Mouse (Mus musculus) right cerebral cortex, adult 18-20 months (tissue): ENCODE measurements around the gene Gpr88.
"Not testable (repeated sequence)": the region's sequence is repeated elsewhere in the genome, so short reads cannot be mapped to it uniquely, and the experiment has no call there.

Source experiments
- DNase-seq: peaks from one replicate; pipeline ENCODE4 v3.0.0; 2022; ENCODE audit warnings: mixed read lengths

Gene Gpr88

GRCm38 (mm10) chr3:116237527-116237926 lies 15.8 kb downstream of the Gpr88 start:
- DNase-seq = no peak

GRCm38 (mm10) chr3:116236856-116237255 lies 16.4 kb downstream of the Gpr88 start:
- DNase-seq = no peak

- no peak for DNase-seq
Measured at GRCm38 (mm10) chr3:116233515-116233914, 19.8 kb downstream of the Gpr88 start.

- DNase-seq = no peak
Measured at GRCm38 (mm10) chr3:116232763-116233162, 20.5 kb downstream of the Gpr88 start.

GRCm38 (mm10) chr3:116229336-116229735 lies 24.0 kb downstream of the Gpr88 start:
- DNase-seq = no peak

- DNase-seq = no peak
Measured at GRCm38 (mm10) chr3:116228360-116229245, 24.7 kb downstream of the Gpr88 start.

GRCm38 (mm10) chr3:116227383-116227782 lies 25.9 kb downstream of the Gpr88 start:
- DNase-seq = no peak

GRCm38 (mm10) chr3:116226915-116227314 lies 26.4 kb downstream of the Gpr88 start:
- DNase-seq = no peak

GRCm38 (mm10) chr3:116222511-116223243 lies 30.6 kb downstream of the Gpr88 start:
- no peak for DNase-seq

GRCm38 (mm10) chr3:116221686-116222010 lies 31.7 kb downstream of the Gpr88 start:
- DNase-seq = no peak

- no peak for DNase-seq
Measured at GRCm38 (mm10) chr3:116220980-116221685, 32.2 kb downstream of the Gpr88 start.

GRCm38 (mm10) chr3:116217398-116217797 lies 35.9 kb downstream of the Gpr88 start:
- not testable (repeated sequence) for DNase-seq

- no peak for DNase-seq
Measured at GRCm38 (mm10) chr3:116216261-116216660, 37.0 kb downstream of the Gpr88 start.

- no peak for DNase-seq
Measured at GRCm38 (mm10) chr3:116211639-116212038, 41.7 kb downstream of the Gpr88 start.

GRCm38 (mm10) chr3:116210720-116211121 lies 42.6 kb downstream of the Gpr88 start:
- DNase-seq = no peak

- no peak for DNase-seq
Measured at GRCm38 (mm10) chr3:116209214-116209613, 44.1 kb downstream of the Gpr88 start.

GRCm38 (mm10) chr3:116206306-116206834 lies 46.9 kb downstream of the Gpr88 start:
- DNase-seq = no peak

- no peak for DNase-seq
Measured at GRCm38 (mm10) chr3:116205346-116206219, 47.7 kb downstream of the Gpr88 start.

- DNase-seq = no peak
Measured at GRCm38 (mm10) chr3:116204643-116205042, 48.7 kb downstream of the Gpr88 start.

GRCm38 (mm10) chr3:116203942-116204341 lies 49.4 kb downstream of the Gpr88 start:
- DNase-seq = no peak

- no peak for DNase-seq
Measured at GRCm38 (mm10) chr3:116200060-116200459, 53.2 kb downstream of the Gpr88 start.
